Mouse (Mus musculus): ENCODE results near the gene Apba3. TPM values are rescaled to one million over a fixed set of nuclear protein-coding genes. Genes with fewer than 3 reads are reported as not detected.
"Not testable (repeated sequence)": the region's sequence is repeated elsewhere in the genome, so short reads cannot be mapped to it uniquely, and the experiment has no call there.

Gene Apba3
- 38.3 and 38.6 TPM in 2 replicates for polyA plus RNA-seq (2015; fragmentation: Nextera tagmentation; extraction: Ambion mirVana)

DNA sequence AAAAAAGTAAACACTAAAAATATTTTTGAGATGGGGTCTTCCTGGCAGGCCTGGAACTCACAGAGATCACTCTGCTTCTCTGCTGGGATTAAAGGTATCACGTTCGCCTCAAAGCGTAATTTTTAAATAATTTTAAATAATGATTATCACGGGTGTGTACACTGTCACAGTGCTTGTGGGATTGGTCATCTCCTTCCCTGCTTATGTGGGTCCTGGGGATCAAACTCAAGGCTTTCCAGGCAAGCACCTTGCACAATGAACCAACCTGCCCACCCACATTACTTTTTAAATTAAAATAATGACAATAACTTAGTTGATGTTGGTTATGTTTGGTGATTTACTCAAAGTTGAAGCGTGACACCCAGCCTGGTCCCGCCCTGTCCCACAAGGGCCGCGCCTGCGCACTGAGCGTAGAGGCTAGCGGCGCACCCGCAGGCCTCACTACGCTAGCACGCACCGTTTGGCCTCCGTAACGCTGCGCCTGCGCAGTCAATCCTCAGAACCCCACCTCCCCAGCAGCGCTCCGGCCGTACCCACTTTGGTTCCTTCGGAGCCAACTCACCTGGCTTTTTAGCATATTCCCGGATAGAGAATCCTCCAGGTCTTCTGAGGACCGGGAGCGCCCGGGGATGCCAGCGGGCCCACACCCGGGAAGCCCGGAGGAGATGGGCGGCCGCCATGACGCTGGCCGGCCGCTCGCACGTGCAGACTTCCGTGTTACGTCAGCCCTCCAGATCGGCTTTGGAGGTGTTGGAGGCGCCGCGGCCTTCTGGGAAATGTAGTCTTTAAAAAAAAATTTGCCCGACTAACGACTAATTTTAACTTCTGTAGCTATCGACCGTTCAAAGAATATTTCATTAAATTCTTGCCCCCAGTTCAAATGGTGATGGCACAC is at the start of gene Apba3, which contains the start of gene Mrpl54:
Apba3 (plus strand) TSS at position 750 of the 895 bp plus-strand sequence.
Mrpl54 (minus strand) TSS at position 724 of the 895 bp plus-strand sequence.
- H3K9ac ChIP-seq, result peak within 1 kb of the TSS; percentile 66
- H3K4me3 ChIP-seq, result peak within 1 kb of the TSS; percentile 69
- under 1% methylated on average over 48 of the region's 48 CpGs for WGBS
- peak within 1 kb of the TSS; percentile 90 for H3K27ac ChIP-seq (replicated peaks)
- H3K36me3 ChIP-seq, result peaks cover 9% of the 10 kb centered on the region
- peak; percentile 92 for ATAC-seq (ENCODE audit: low FRiP score, low read depth)
- peaks cover 26% of the 10 kb centered on the region for H3K4me1 ChIP-seq (replicated peaks)
- H3K4me2 ChIP-seq, result peak within 1 kb of the TSS; percentile 76
- H3K27me3 ChIP-seq, result no peaks in the 10 kb centered on the region
- H3K9me3 ChIP-seq, result no peaks in the 10 kb centered on the region

GRCm38 (mm10) chr10:81217267-81217666 is 49.5 kb upstream of the Apba3 start:
- H3K36me3 ChIP-seq, result peaks cover 85% of the 10 kb centered on the region
- H3K9me3 ChIP-seq; H3K4me3 ChIP-seq; ATAC-seq (ENCODE audit: low FRiP score, low read depth); H3K4me2 ChIP-seq; H3K9ac ChIP-seq; H3K27me3 ChIP-seq; H3K4me1 ChIP-seq (replicated peaks); H3K27ac ChIP-seq (replicated peaks): not testable (repeated sequence)
- WGBS, result 24% methylated on average over 1 of the region's 1 CpGs

GRCm38 (mm10) chr10:81217964-81218363 is 48.8 kb upstream of the Apba3 start:
- WGBS, result 35% methylated on average over 7 of the region's 7 CpGs
- peak; percentile 36; the same call in 1 of the 2 replicates for ATAC-seq (ENCODE audit: low FRiP score, low read depth)

DNA sequence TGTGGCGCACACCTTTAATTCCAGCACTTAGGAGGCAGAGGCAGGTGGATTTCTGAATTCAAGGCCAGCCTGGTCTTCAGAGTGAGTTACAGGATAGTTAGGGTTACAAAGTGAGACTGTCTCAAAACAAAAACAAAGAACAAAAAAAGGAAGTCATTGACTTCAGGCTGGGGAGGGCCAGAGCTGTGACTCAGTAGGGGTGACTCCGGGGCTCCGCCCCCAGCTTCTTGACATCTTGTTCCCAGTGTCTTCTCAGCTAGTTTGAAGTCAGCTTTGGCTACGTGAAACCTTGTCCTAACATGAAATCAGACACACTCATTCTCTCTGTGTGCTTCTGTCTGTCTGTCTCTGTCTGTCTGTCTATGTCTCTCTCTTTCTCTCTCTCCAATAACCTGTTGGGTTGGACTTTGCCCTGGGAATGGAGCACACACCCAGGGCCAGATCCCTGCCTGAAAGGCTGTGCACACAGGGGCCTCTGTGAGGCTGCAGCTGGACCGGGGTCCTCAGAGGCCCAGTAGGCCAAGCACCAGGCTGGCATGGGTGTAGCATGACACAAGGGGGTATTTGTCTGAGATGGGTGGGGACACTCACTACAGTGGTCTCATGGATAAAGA is 45.3 kb upstream of the Apba3 start:
- H3K9ac ChIP-seq, result no peak overlapping the region
- no peak overlapping the region for H3K4me3 ChIP-seq
- no peak overlapping the region for H3K27ac ChIP-seq (replicated peaks)
- H3K9me3 ChIP-seq, result no peaks in the 10 kb centered on the region
- WGBS, result 92% methylated on average over 5 of the region's 5 CpGs
- no peak for ATAC-seq (ENCODE audit: low FRiP score, low read depth)
- H3K27me3 ChIP-seq, result no peaks in the 10 kb centered on the region
- H3K4me1 ChIP-seq (replicated peaks), result no peaks in the 10 kb centered on the region
- H3K4me2 ChIP-seq, result no peak overlapping the region
- peaks cover 53% of the 10 kb centered on the region for H3K36me3 ChIP-seq

More at GRCm38 (mm10) chr10:81217964-81218363, 48.8 kb upstream of the Apba3 start:
- H3K9me3 ChIP-seq, result no peaks in the 10 kb centered on the region
- H3K27ac ChIP-seq (replicated peaks), result no peak overlapping the region
- H3K4me2 ChIP-seq, result no peak overlapping the region
- no peaks in the 10 kb centered on the region for H3K27me3 ChIP-seq
- no peak overlapping the region for H3K4me3 ChIP-seq
- no peak overlapping the region for H3K9ac ChIP-seq
- peaks cover 79% of the 10 kb centered on the region for H3K36me3 ChIP-seq
- no peaks in the 10 kb centered on the region for H3K4me1 ChIP-seq (replicated peaks)

- WGBS, result 74% methylated on average over 2 of the region's 2 CpGs
Measured at GRCm38 (mm10) chr10:81223731-81224130, 43.0 kb upstream of the Apba3 start.

DNA sequence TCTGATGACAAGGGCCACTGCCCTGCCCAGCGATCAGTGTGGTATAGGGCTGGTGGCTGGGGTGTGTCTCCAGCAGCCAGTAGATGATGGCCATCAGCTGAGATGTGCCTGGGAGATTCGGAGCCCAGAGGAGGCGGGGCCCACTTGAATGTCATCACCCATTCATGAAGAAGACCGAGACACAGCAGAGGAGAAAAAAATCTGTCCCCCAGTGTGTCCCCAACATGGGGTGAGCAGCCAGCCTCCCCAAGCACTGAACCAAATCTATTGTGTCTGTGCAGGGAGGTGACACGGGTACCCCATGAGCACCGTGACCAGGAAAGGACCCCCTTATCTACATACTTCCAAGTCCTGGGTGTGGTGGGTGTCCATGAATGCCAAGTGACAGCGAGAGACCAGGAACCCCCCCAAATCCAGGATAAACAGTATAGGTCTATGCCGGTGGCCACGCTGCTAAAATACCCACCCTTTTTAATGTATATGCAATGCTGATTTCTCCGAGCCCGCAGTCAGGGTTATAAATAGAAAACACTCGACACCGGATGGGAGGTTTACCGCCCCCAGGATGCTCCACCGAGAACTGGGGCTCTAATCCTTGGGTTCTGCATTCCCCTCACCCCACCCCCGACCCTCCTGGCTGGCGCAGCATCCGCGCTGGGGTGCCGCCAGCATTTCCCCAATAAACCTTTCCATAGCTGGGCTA is 36.9 kb upstream of the Apba3 start:
- Histone ChIP-seq H3K36me3 (no peaks in the 10 kb centered on the region), H3K27me3 (no peaks in the 10 kb centered on the region), H3K9me3 (no peaks in the 10 kb centered on the region), H3K4me3 (peak overlapping the region; percentile 71), H3K4me1 (replicated peaks) (peaks cover 51% of the 10 kb centered on the region), H3K27ac (replicated peaks) (peak overlapping the region; percentile 92), H3K9ac (peak overlapping the region; percentile 85), H3K4me2 (peak overlapping the region; percentile 83)
- ATAC-seq (ENCODE audit: low FRiP score, low read depth), result 0 out of 2 replicates have a peak, but pooled peaks have one; percentile 23
- 5% methylated on average over 20 of the region's 20 CpGs for WGBS

More at GRCm38 (mm10) chr10:81223731-81224130, 43.0 kb upstream of the Apba3 start:
- Histone ChIP-seq H3K36me3 (peaks cover 38% of the 10 kb centered on the region), H3K4me1 (replicated peaks) (peaks cover 15% of the 10 kb centered on the region)
- not testable (repeated sequence) for H3K9ac ChIP-seq; H3K9me3 ChIP-seq; ATAC-seq (ENCODE audit: low FRiP score, low read depth); H3K27ac ChIP-seq (replicated peaks); H3K27me3 ChIP-seq; H3K4me3 ChIP-seq; H3K4me2 ChIP-seq

- 4% methylated on average over 27 of the region's 27 CpGs for WGBS
- peak within 1 kb of the TSS; percentile 83 for H3K4me2 ChIP-seq
- peaks cover 51% of the 10 kb centered on the region for H3K4me1 ChIP-seq (replicated peaks)
- H3K4me3 ChIP-seq, result peak within 1 kb of the TSS; percentile 71
- peak; percentile 90 for ATAC-seq (ENCODE audit: low FRiP score, low read depth)
- no peaks in the 10 kb centered on the region for H3K9me3 ChIP-seq
- no peaks in the 10 kb centered on the region for H3K27me3 ChIP-seq
- no peaks in the 10 kb centered on the region for H3K36me3 ChIP-seq
- H3K27ac ChIP-seq (replicated peaks), result peak within 1 kb of the TSS; percentile 92
- peak within 1 kb of the TSS; percentile 85 for H3K9ac ChIP-seq
Measured at GRCm38 (mm10) chr10:81230438-81231332, 36.1 kb upstream of the Apba3 start, which contains the start of gene Atcay. TSS of gene Atcay (minus strand) at chr10:81230833.

- ATAC-seq (ENCODE audit: low FRiP score, low read depth), result no peak
- H3K27ac ChIP-seq (replicated peaks), result peak overlapping the region; percentile 92
- H3K9me3 ChIP-seq, result no peaks in the 10 kb centered on the region
- no peaks in the 10 kb centered on the region for H3K27me3 ChIP-seq
- H3K4me2 ChIP-seq, result peak overlapping the region; percentile 83
- 54% methylated on average over 7 of the region's 7 CpGs for WGBS
- no peaks in the 10 kb centered on the region for H3K36me3 ChIP-seq
- peaks cover 51% of the 10 kb centered on the region for H3K4me1 ChIP-seq (replicated peaks)
- H3K9ac ChIP-seq, result peak overlapping the region; percentile 26; the same call in 1 of the 2 replicates
- peak overlapping the region; percentile 71 for H3K4me3 ChIP-seq
Measured at GRCm38 (mm10) chr10:81231436-81231835, 35.3 kb upstream of the Apba3 start.

GRCm38 (mm10) chr10:81232580-81233225 is 34.1 kb upstream of the Apba3 start, which contains the start of gene Zfr2:
TSS of gene Zfr2 (plus strand) at chr10:81233155.
- Histone ChIP-seq H3K36me3 (no peaks in the 10 kb centered on the region), H3K27me3 (no peaks in the 10 kb centered on the region), H3K27ac (replicated peaks) (peak within 1 kb of the TSS; percentile 92), H3K9me3 (no peaks in the 10 kb centered on the region), H3K4me1 (replicated peaks) (peaks cover 46% of the 10 kb centered on the region), H3K4me3 (peak within 1 kb of the TSS; percentile 73), H3K9ac (peak within 1 kb of the TSS; percentile 72), H3K4me2 (peak within 1 kb of the TSS; percentile 76)
- peak; percentile 79 for ATAC-seq (ENCODE audit: low FRiP score, low read depth)
- WGBS, result 9% methylated on average over 29 of the region's 29 CpGs

GRCm38 (mm10) chr10:81233226-81233585 is 33.6 kb upstream of the Apba3 start:
- Histone ChIP-seq H3K4me2 (peak overlapping the region; percentile 76), H3K4me1 (replicated peaks) (peaks cover 41% of the 10 kb centered on the region), H3K36me3 (no peaks in the 10 kb centered on the region), H3K27me3 (no peaks in the 10 kb centered on the region), H3K9me3 (no peaks in the 10 kb centered on the region), H3K27ac (replicated peaks) (peak overlapping the region; percentile 69), H3K4me3 (peak overlapping the region; percentile 73), H3K9ac (peak overlapping the region; percentile 72)
- peak; percentile 54 for ATAC-seq (ENCODE audit: low FRiP score, low read depth)
- 2% methylated on average over 28 of the region's 28 CpGs for WGBS
